Mouse (Mus musculus): ENCODE measurements around the gene Sh3d19.

- TF ChIP-seq CTCF (IDR thresholded peaks at IDR 0.05; ENCODE audit: control insufficient read depth, insufficient read depth, insufficient replicate concordance, low read depth, low read length), result no peak
- TF ChIP-seq POLR2A (IDR thresholded peaks at IDR 0.05; ENCODE audit: control insufficient read depth, low read depth, low read length), result no peak
These were observed 57.9 kb downstream of the Sh3d19 start for GRCm38 (mm10) chr3:86028658-86029375.

All from testis, adult 2 months (tissue).